Mouse (Mus musculus) embryonic fibroblast, embryonic 13.5 days (primary cell): ENCODE data around the gene Blzf1. TPM values are rescaled to one million over a fixed set of nuclear protein-coding genes. Genes with fewer than 3 reads are reported as not detected.

Experiments used
- H3K27ac ChIP-seq: 2 replicates; pipeline ENCODE4 v1.5.1; 2012; ENCODE audit warnings: low read length, control low read depth, inconsistent platforms; ENCODE audit not compliant: insufficient read depth
- H3K4me1 ChIP-seq: 2 replicates; pipeline ENCODE4 v1.6.1; 2011; ENCODE audit warnings: low read length; ENCODE audit not compliant: control insufficient read depth, insufficient read depth
- H3K4me3 ChIP-seq: 2 replicates; pipeline ENCODE4 v1.5.1; 2011; ENCODE audit warnings: mild to moderate bottlenecking, control low read depth, low read length; ENCODE audit not compliant: insufficient read depth
- CTCF ChIP-seq: IDR thresholded peaks from 2 replicates; pipeline ENCODE4 v1.5.1; 2011; ENCODE audit warnings: mild to moderate bottlenecking, control low read depth, low read length, moderate library complexity, borderline replicate concordance; ENCODE audit not compliant: insufficient read depth
- POLR2A ChIP-seq: IDR thresholded peaks from 2 replicates; pipeline ENCODE4 v1.6.1; 2011; ENCODE audit warnings: low read depth, mild to moderate bottlenecking, control low read depth, low read length, moderate library complexity
- polyA plus RNA-seq: library from polyadenylated mRNA; stranded (reverse); fragments of >200 nt; gene quantifications from 2 replicates; pipeline ENCODE4 v1.2.4, GENCODE M21; 2011; ENCODE audit warnings: low read depth; ENCODE audit not compliant: missing spikeins, insufficient read length

Blzf1 gene
- 24.3 and 31.3 TPM in 2 replicates for polyA plus RNA-seq

DNA sequence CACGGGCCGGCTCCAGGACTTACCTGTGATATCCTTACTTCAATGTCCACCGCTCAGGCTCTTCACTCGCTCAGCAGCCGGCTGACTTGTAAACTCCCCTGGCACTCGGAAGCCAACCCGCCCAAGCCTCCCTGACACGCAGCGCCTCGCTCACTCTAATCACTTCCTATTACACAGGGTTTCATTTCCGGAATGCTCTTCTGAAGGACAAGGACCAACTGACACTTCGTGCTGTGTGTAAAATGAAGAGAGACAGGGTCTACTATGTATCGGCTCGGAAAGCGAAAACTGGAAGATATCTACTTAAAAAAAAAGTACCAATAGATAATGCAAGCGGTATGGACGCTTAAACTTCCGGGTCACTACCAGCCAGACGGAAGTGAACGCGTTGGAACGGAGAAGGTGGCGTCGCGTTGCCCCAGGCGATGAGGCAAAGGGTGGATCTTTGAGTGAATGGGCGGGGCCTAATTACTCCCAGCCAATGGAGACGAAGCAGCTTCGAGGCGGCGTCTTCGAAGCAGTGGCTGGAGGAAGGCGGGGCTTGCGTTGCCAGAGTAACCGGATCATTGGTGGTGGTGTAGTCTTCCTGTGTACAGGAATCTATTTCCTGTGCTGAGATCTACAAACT, at the start of gene Blzf1:
TSS of gene Blzf1 (minus strand) at position 366 of the 628 bp plus-strand sequence.
- H3K27ac ChIP-seq, result peak within 1 kb of the TSS; percentile 80
- TF ChIP-seq CTCF (no peak), POLR2A (peak; percentile 85)
- peaks cover 2% of the 10 kb centered on the region; the same call in 1 of the 2 replicates for H3K4me1 ChIP-seq
- peak within 1 kb of the TSS; percentile 91 for H3K4me3 ChIP-seq

DNA sequence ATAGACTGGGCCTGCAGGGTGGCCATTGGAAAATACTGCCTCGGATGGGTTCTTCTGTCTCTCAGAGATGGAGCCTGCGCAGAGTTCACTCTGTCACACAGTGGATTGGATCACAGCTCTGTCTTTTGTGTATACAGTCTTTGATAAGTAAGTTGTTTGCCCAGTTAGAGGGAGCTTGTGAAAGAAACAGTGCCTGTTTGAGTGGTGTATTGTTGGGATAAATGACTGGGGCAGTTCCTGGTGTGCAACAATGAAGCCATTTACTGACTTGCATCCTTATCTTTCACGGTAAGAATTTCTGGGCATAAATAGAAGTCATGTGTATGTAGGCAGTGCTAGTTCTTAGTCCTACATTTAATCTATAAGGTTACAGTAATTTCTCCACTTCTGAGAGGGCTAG, 46.2 kb upstream of the Blzf1 start:
- Histone ChIP-seq H3K4me3 (no peak overlapping the region), H3K27ac (no peak overlapping the region), H3K4me1 (no peaks in the 10 kb centered on the region)
- TF ChIP-seq CTCF (no peak), POLR2A (no peak)

DNA sequence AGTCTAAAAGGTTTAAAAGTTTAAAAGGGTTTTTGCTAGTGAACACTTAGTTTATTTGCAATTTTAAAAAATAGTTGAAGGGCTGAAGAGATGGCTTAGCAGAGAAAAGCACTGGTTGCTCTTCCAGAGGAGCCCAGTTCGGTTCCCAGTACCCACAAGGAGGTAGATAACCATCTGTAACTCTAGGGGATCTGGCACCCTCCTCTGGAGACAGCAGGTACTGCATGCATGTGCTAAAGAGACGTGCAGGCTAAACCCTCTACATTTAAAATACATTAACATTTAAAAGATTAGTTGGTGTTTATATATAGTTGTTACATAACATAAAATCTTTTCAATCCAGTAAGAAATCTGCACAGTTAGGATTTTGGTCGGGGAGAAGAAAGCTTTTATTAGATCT, 34.9 kb upstream of the Blzf1 start:
- TF ChIP-seq POLR2A (no peak), CTCF (no peak)
- no peak overlapping the region for H3K27ac ChIP-seq

DNA sequence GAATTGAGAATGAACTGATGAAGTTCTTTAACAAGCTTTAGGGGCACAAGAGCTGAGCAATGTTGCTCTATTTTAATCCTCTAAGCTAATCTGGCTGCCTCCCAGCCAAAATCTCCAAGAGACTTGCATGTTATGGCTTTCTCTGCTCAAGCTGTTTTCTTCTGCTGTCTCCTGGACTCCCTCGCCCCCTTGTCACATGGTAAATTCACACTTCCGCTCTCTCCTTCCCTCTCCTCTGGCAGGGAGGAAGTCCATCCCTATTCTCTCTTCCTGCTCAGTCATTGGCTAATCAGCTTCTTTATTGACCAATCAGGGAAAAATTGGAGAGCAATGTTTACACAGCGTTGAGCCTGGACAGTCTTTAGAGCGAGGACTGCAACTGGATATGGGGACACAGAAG, 28.6 kb upstream of the Blzf1 start:
- Histone ChIP-seq H3K4me3 (no peak overlapping the region), H3K4me1 (no peaks in the 10 kb centered on the region), H3K27ac (no peak overlapping the region)
- no peak for TF ChIP-seq CTCF

More for the DNA sequence above, 34.9 kb upstream of the Blzf1 start:
- H3K4me1 ChIP-seq, result no peaks in the 10 kb centered on the region
- no peak overlapping the region for H3K4me3 ChIP-seq

DNA sequence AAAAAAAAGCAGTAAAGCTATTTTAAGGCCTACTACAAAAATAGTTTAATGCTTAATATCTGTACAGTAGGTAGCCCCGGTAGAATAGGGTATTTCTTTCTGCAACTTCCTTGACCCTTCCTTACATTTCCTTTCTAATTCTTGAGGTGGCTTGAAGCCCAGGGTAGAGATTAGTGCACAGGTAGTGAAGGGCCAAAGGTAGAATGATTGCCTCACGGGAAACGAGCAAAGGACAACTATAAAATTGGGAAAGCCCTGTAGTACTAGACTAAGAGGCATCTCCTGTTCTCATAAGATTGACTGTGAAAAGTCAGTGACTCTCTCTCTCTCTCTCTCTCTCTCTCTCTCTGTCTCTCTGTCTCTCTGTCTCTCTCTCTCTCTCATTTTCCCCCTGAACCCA, 28.1 kb upstream of the Blzf1 start:
- TF ChIP-seq POLR2A (no peak), CTCF (no peak)

DNA sequence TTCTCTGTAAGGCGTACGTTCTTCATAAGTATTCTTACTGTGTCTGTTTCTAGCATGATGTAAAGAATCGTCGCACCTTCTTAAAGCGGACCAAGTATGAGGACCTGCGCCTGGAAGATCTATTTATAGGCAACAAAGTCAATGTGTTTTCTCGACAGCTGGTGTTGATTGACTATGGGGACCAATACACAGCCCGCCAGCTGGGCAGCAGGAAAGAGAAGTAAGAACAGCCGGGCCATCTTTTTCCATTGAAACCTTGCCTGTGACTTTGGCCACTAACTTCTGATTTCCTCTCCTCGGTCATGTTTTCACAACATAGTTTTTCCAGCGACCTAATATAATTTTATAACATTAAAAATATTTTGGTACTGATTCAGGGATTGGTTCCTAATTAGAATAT, 25.3 kb upstream of the Blzf1 start:
- no peaks in the 10 kb centered on the region for H3K4me1 ChIP-seq
- TF ChIP-seq POLR2A (no peak), CTCF (no peak)
- no peak overlapping the region for H3K27ac ChIP-seq
- no peak overlapping the region for H3K4me3 ChIP-seq

More for the DNA sequence above, 28.1 kb upstream of the Blzf1 start:
- H3K27ac ChIP-seq, result no peak overlapping the region
- no peak overlapping the region for H3K4me3 ChIP-seq
- no peaks in the 10 kb centered on the region for H3K4me1 ChIP-seq

DNA sequence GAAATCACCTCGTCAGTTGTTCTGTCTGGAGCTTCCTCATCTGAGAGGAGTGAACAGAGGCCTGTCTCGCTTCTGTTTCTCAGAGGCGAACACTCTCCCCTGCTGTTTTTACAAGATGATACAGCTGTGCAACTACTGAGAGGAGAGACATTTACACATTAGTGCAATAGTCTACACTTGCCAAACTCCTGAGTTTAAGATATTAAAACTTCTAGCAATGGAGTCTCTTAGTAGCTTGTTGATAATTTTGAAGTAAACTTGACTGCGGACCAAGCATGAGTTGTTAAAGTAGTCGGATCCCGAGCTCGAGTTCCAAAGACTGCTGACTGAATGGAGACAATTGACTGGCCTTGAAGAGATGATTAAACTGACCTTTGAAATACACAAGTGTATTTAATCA, 20.5 kb upstream of the Blzf1 start:
- TF ChIP-seq CTCF, result no peak
- no peak for TF ChIP-seq POLR2A
- no peak overlapping the region for H3K27ac ChIP-seq
- H3K4me1 ChIP-seq, result 0 out of 2 replicates have a peak, but pooled peaks cover 2% of the 10 kb centered on the region
- H3K4me3 ChIP-seq, result no peak overlapping the region

DNA sequence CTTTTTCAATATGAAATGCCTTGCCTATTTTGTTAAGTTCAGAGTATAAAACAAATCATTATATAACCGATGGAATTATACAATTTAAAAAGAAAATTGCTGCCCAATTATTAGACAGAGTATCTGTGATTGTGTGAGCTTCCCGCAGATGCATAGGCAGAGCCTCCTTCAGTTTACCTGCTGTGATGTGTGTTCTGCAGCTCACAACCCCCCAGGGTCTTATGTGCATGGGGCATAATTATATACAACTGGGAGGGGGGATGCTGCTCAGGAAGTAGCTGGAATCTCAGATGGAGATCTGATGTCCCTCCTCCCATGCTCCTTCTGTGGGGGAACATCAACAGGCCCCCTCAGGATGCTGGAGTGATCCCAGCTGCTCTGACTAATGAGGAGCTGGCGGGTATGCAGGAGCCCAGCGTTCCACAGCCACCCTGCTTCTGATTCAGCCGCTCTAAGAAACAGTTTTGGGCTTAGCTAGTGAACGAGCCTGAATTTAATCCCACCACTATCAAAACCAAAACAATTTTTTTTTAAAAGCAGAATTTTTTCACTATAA, 19.4 kb upstream of the Blzf1 start:
- no peak overlapping the region for H3K4me3 ChIP-seq
- 0 out of 2 replicates have a peak, but pooled peaks cover 2% of the 10 kb centered on the region for H3K4me1 ChIP-seq
- H3K27ac ChIP-seq, result no peak overlapping the region
- TF ChIP-seq POLR2A (no peak), CTCF (no peak)

DNA sequence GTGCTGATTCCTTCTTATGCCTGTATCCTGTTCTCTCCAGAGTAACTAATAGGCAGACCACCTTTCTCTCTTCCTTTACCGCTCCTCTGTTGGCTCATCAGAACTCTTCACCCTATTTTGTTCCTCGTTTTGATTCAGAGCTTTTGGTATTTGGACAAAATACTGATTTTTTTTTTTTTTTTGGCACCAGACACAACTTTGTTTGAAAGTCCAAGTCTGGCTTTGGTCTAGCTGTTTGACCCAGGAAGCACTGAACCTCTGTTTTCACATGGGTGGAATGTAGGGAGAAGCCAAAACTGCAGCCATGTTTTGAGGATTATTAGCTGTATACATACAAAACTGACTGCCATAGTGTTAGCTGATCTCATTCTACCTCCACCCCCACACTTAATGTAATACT, 17.6 kb upstream of the Blzf1 start:
- no peak overlapping the region for H3K27ac ChIP-seq
- 0 out of 2 replicates have a peak, but pooled peaks cover 2% of the 10 kb centered on the region for H3K4me1 ChIP-seq
- TF ChIP-seq CTCF, result no peak
- no peak for TF ChIP-seq POLR2A
- H3K4me3 ChIP-seq, result no peak overlapping the region

DNA sequence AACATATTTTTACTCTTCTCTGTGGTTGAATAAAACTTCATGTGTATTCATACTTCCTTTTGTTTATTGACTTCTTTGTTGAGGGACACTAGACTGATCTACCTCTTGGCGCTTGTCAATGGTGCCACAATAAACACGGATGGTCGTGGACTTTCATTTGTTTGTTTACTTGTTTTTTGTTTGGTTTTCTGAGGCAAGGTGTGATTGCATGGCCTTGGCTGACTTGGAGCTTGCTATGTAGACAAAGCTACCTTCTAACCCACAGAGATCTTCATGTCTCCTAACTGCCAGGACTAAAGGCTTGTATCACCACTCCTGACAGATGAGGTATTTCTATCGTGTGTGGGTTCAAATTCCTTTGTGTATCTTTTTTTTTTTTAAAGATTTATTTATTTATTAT, 16.9 kb upstream of the Blzf1 start:
- Histone ChIP-seq H3K4me3 (no peak overlapping the region), H3K4me1 (0 out of 2 replicates have a peak, but pooled peaks cover 2% of the 10 kb centered on the region), H3K27ac (no peak overlapping the region)
- TF ChIP-seq POLR2A, result no peak
- TF ChIP-seq CTCF, result no peak
